Mouse (Mus musculus) heart, embryonic 16.5 days (tissue): ENCODE measurements around the gene Zfp213. TPM values are rescaled to one million over a fixed set of nuclear protein-coding genes. Genes with fewer than 3 reads are reported as not detected.
A peak's percentile ranks its signal among the peaks of the same experiment; 100 is the strongest.

Experiments
- ATAC-seq: fragments of 200-750 bp; cut with Nextera tagmentation; replicated peaks from 2 replicates; pipeline ENCODE4 v1.8.0; 2017; ENCODE audit warnings: moderate number of reproducible peaks; ENCODE audit not compliant: insufficient read depth, low FRiP score; ENCODE audit errors: extremely low read depth
- H3K27ac ChIP-seq: fragments of 300-500 bp; sonication (generic); 2 replicates; pipeline ENCODE4 v1.5.1; 2014; ENCODE audit warnings: mild to moderate bottlenecking, low read length, control low read depth, moderate library complexity
- H3K27me3 ChIP-seq: fragments of 300-500 bp; sonication (generic); 2 replicates; pipeline ENCODE4 v1.6.1; 2014; ENCODE audit warnings: low read length, mixed read lengths; ENCODE audit not compliant: control insufficient read depth, insufficient read depth
- H3K36me3 ChIP-seq: fragments of 300-500 bp; sonication (generic); 2 replicates; pipeline ENCODE4 v1.6.1; 2014; ENCODE audit not compliant: control insufficient read depth, insufficient read depth
- H3K4me1 ChIP-seq: fragments of 300-500 bp; sonication (generic); 2 replicates; pipeline ENCODE4 v1.6.1; 2014; ENCODE audit warnings: low read length, mixed read lengths; ENCODE audit not compliant: control insufficient read depth, insufficient read depth
- H3K4me2 ChIP-seq: fragments of 300-500 bp; sonication (generic); 2 replicates; pipeline ENCODE4 v1.6.1; 2014; ENCODE audit warnings: low read depth, mild to moderate bottlenecking, control low read depth, low read length
- H3K4me3 ChIP-seq: fragments of 300-500 bp; sonication (generic); 2 replicates; pipeline ENCODE4 v1.5.1; 2014; ENCODE audit warnings: mild to moderate bottlenecking, control low read depth, low read length
- H3K9ac ChIP-seq: fragments of 300-500 bp; sonication (generic); 2 replicates; pipeline ENCODE4 v1.6.1; 2014; ENCODE audit warnings: low read length, control low read depth
- H3K9me3 ChIP-seq: fragments of 300-500 bp; sonication (generic); replicated peaks from 2 replicates; pipeline ENCODE4 v1.6.1; 2016; ENCODE audit warnings: low read length; ENCODE audit not compliant: control insufficient read depth
- WGBS: fragments of 180-500 bp; shearing (Covaris S2); extraction: QIAGEN DNeasy Blood & Tissue Kit; methylation state at CpG from one replicate; pipeline ENCODE4 v1.1.7; 2014; 5-methylcytosine and 5-hydroxymethylcytosine counted together
- polyA plus RNA-seq: library from polyadenylated mRNA; unstranded; fragments of >200 nt; fragmentation: Nextera tagmentation; extraction: Ambion mirVana; gene quantifications from 2 replicates; pipeline ENCODE4 v1.2.1, GENCODE M21; 2015

The Zfp213 gene
- polyA plus RNA-seq, 1 experiment from 2014 or later = 12.9 TPM

- no peak overlapping the region for H3K9ac ChIP-seq
- ATAC-seq = no peak
- H3K9me3 ChIP-seq = no peaks in the 10 kb centered on the region
- H3K4me2 ChIP-seq = no peak overlapping the region
- WGBS = 67% methylated on average over 4 of the region's 4 CpGs
- H3K4me1 ChIP-seq = peaks cover under 1% of the 10 kb centered on the region; the same call in 1 of the 2 replicates
- no peak overlapping the region for H3K4me3 ChIP-seq
- no peaks in the 10 kb centered on the region for H3K36me3 ChIP-seq
- no peak overlapping the region for H3K27ac ChIP-seq
- H3K27me3 ChIP-seq = peaks cover 6% of the 10 kb centered on the region
These were observed 20.1 kb downstream of the Zfp213 start for GRCm38 (mm10) chr17:23543983-23544382.

GRCm38 (mm10) chr17:23543325-23543724 lies 20.7 kb downstream of the Zfp213 start:
- H3K4me3 ChIP-seq = no peak overlapping the region
- ATAC-seq = no peak

GRCm38 (mm10) chr17:23542835-23543234 lies 21.2 kb downstream of the Zfp213 start:
- WGBS = 46% methylated on average over 4 of the region's 4 CpGs
- Histone ChIP-seq H3K4me2 (no peak overlapping the region), H3K4me1 (peaks cover 5% of the 10 kb centered on the region), H3K9ac (no peak overlapping the region), H3K36me3 (no peaks in the 10 kb centered on the region), H3K27me3 (peaks cover 9% of the 10 kb centered on the region), H3K4me3 (no peak overlapping the region), H3K9me3 (no peaks in the 10 kb centered on the region), H3K27ac (no peak overlapping the region)
- no peak for ATAC-seq

More at GRCm38 (mm10) chr17:23543325-23543724, 20.7 kb downstream of the Zfp213 start:
- Histone ChIP-seq H3K9ac (no peak overlapping the region), H3K27ac (no peak overlapping the region), H3K36me3 (no peaks in the 10 kb centered on the region), H3K27me3 (peaks cover 7% of the 10 kb centered on the region), H3K4me1 (0 out of 2 replicates have a peak, but pooled peaks cover under 1% of the 10 kb centered on the region), H3K9me3 (no peaks in the 10 kb centered on the region), H3K4me2 (no peak overlapping the region)
- 44% methylated on average over 5 of the region's 5 CpGs for WGBS

- no peaks in the 10 kb centered on the region for H3K9me3 ChIP-seq
- ATAC-seq = no peak
- H3K27ac ChIP-seq = no peak overlapping the region
- H3K4me3 ChIP-seq = peak overlapping the region; percentile 40
- peaks cover 9% of the 10 kb centered on the region for H3K4me1 ChIP-seq
- H3K27me3 ChIP-seq = peaks cover 13% of the 10 kb centered on the region
- H3K9ac ChIP-seq = peak overlapping the region; percentile 17; the same call in 1 of the 2 replicates
- 22% methylated on average over 12 of the region's 12 CpGs for WGBS
- H3K4me2 ChIP-seq = peak overlapping the region; percentile 44
- H3K36me3 ChIP-seq = no peaks in the 10 kb centered on the region
These were observed 21.9 kb downstream of the Zfp213 start for GRCm38 (mm10) chr17:23542004-23542720.

GRCm38 (mm10) chr17:23540605-23541475 lies 23.2 kb downstream of the Zfp213 start:
- Histone ChIP-seq H3K27ac (no peak overlapping the region), H3K27me3 (peaks cover 14% of the 10 kb centered on the region), H3K4me3 (no peak overlapping the region), H3K36me3 (no peaks in the 10 kb centered on the region), H3K9ac (no peak overlapping the region), H3K4me1 (peaks cover 9% of the 10 kb centered on the region), H3K4me2 (no peak overlapping the region), H3K9me3 (no peaks in the 10 kb centered on the region)
- 20% methylated on average over 31 of the region's 31 CpGs for WGBS
- no peak for ATAC-seq

- Histone ChIP-seq H3K9me3 (no peaks in the 10 kb centered on the region), H3K4me3 (no peak overlapping the region), H3K27ac (no peak overlapping the region), H3K36me3 (no peaks in the 10 kb centered on the region), H3K9ac (no peak overlapping the region), H3K4me1 (peaks cover 9% of the 10 kb centered on the region), H3K27me3 (peaks cover 14% of the 10 kb centered on the region), H3K4me2 (no peak overlapping the region)
- ATAC-seq = no peak
- WGBS = 32% methylated on average over 3 of the region's 3 CpGs
These were observed 23.9 kb downstream of the Zfp213 start for GRCm38 (mm10) chr17:23540106-23540505.

GRCm38 (mm10) chr17:23539608-23540007 lies 24.4 kb downstream of the Zfp213 start:
- Histone ChIP-seq H3K27me3 (peaks cover 17% of the 10 kb centered on the region), H3K4me2 (no peak overlapping the region), H3K9me3 (no peaks in the 10 kb centered on the region), H3K36me3 (no peaks in the 10 kb centered on the region), H3K4me1 (peaks cover 9% of the 10 kb centered on the region), H3K9ac (no peak overlapping the region), H3K4me3 (no peak overlapping the region), H3K27ac (no peak overlapping the region)
- no peak for ATAC-seq
- WGBS = 91% methylated on average over 5 of the region's 5 CpGs

- Histone ChIP-seq H3K9me3 (no peaks in the 10 kb centered on the region), H3K4me3 (peak overlapping the region; percentile 48), H3K27me3 (peaks cover 24% of the 10 kb centered on the region), H3K36me3 (no peaks in the 10 kb centered on the region), H3K4me2 (peak overlapping the region; percentile 67), H3K9ac (peak overlapping the region; percentile 31; the same call in 1 of the 2 replicates), H3K27ac (no peak overlapping the region), H3K4me1 (peaks cover 9% of the 10 kb centered on the region)
- WGBS = 11% methylated on average over 21 of the region's 21 CpGs
- ATAC-seq = no peak
These were observed 25.6 kb downstream of the Zfp213 start for GRCm38 (mm10) chr17:23538299-23539015.
